Mouse (Mus musculus) urinary bladder, postnatal 25 days (tissue): ENCODE results near the gene Eif2ak4.
A peak's percentile ranks its signal among the peaks of the same experiment; 100 is the strongest.

Source experiments
- DNase-seq: peaks from one replicate; pipeline ENCODE4 v3.0.0; 2022; ENCODE audit warnings: low spot score

Eif2ak4 gene

GRCm38 (mm10) chr2:118465894-118466293 lies 77.5 kb downstream of the Eif2ak4 start:
- no peak for DNase-seq

DNA sequence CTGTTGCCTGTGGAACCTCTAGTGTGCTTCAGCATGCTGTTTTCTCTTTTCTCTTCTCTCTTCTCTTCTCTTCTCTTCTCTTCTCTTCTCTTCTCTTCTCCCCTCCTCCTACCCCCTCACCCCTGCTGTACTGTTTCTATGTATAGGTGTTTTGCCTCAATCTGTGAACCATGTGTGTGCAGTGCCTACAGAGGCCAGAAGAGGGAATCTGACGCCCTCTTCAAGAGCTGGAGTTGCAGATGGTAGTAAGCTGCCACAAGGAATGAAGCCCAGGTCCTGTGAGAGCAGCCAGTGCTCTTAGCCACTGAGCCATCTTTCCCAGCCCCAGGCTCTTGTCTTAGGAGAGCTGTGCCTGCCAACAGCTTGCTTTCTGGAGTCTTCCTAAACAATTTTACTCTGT lies 78.2 kb downstream of the Eif2ak4 start:
- no peak for DNase-seq

- DNase-seq, result no peak
These were observed 79.9 kb downstream of the Eif2ak4 start for GRCm38 (mm10) chr2:118468354-118468753.

- DNase-seq, result no peak
These were observed 90.6 kb downstream of the Eif2ak4 start for GRCm38 (mm10) chr2:118478833-118479549.

GRCm38 (mm10) chr2:118479550-118479909 lies 91.1 kb downstream of the Eif2ak4 start, which contains the start of gene Srp14:
Gene Srp14 (minus strand): TSS chr2:118479711.
- peak; percentile 88 for DNase-seq

DNA sequence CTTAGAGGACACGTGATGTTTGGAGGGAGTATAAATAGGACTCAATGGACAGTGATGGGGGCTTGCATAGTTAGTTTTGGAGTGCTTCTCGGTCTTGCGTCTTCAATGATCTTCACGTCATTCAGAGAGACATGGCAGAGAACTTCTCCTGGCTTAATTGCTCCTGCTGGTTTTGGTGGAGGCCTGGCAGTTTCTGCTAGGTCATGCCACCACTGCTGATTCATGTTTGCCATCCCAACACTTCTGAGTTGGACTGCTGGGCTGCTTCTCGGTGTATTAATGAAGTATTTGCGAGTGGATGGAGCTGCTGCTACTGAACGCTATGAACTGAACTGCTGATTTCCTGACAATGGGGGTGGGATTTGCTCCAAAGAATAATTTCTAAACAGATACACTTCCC lies 92.5 kb downstream of the Eif2ak4 start:
- DNase-seq, result no peak

DNA sequence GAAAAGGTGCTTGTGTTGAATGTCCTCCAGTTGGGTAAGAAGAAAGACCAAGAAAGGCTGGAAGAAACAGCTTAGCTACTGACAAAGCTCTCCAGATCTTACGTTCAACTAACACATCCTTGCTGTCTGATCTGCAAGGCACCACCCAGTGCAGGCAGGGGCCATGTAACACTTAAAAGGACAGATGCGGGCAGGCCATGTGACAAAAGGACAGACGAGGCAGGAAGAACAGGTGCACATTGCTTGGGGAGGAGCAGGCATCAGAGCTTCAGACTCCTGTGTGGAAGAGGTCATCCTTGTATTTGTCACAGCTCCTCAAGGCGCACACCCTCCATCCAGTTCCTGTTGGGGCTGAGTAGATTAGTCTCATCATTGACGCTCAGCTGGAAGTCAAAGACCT lies 94.6 kb downstream of the Eif2ak4 start:
- no peak for DNase-seq

DNA sequence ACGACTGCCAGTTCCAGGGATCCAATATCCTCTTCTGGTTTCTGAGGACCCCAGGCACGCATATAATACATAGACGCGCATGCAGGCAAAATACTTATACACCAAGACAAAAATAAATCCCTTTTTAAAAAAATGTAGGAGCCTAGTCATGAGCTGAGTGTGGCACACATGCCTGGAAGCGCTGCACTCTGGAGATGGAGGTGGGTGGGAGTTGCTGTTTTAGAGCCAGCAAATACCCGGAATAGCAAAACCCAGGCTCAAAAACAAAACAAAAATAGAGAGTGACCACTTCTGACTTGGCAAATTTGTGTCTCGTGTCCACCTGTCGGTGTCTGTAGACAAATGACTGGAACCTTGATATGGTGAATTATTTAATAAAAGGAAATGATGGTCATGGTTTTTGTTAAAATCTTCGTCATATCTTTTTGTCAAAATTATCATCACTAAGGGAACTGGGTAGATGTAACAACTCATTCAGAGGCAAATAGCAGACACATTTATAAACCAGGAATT lies 96.0 kb downstream of the Eif2ak4 start:
- no peak for DNase-seq

DNA sequence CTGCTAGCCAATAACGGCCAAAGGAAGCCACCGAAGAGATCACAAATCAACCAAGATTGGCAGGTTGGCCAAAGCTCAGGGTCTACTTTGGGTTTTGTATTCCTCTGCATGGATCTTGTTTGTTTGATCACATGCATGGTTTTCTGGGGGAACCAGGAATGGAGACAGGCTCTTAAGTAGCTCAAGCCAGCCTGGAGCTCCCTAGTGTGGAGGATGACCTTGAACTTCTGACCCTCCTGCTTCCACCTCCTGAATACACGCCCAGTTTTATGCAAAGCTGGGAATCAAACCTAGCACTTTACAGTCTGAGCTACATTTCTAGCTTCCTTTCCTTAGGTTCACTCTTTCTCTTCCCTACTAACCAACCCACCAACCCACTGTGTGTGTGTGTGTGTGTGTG lies 97.0 kb downstream of the Eif2ak4 start:
- no peak for DNase-seq

DNA sequence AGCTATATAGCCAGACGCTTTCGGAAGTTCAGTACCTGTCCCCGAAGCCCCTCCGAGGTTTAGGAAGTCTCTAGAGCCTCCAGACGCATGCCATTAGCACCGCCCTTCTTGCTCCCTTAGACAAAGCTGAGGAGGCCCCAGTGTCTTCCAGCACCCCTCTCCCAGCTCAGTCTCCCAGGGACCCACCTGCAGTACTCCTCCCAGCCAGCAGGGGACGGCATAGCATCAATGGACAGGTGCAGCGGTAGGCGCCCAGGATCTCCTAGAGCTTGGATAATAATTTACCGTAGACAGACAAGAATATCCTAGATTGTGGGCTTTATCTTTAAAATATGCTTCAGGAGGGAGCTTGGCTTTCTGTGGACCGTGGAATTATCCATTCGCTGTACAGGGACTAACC lies 98.5 kb downstream of the Eif2ak4 start:
- peak; percentile 88 for DNase-seq

GRCm38 (mm10) chr2:118487806-118488205 lies 99.4 kb downstream of the Eif2ak4 start:
- peak; percentile 23 for DNase-seq

GRCm38 (mm10) chr2:118490241-118491091 lies 102.0 kb downstream of the Eif2ak4 start:
- DNase-seq, result peak; percentile 64

DNA sequence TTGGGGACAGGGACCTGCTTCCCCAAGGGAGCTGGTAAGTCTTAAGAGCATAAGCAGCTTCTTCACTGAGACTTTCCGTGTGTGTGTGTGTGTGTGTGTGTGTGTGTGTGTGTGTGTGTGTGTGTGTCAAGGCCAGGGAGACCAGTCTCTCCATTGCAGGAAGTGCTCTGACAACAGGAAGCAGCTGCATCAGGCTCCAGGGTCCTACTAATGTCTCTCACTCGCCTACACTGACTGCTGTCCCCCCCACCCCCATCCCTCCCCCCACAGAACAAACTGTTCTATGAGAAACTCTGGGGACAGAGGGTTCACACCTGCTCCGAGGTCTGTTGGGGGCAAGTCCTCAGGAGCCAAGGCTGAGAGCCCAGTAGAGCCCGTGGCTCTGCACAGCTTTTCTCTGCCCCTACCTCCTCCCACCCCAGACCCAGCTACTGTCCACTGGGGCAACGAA lies 102.9 kb downstream of the Eif2ak4 start:
- DNase-seq, result no peak

- DNase-seq, result no peak
These were observed 103.5 kb downstream of the Eif2ak4 start for GRCm38 (mm10) chr2:118491741-118492395.

GRCm38 (mm10) chr2:118495024-118495423 lies 106.6 kb downstream of the Eif2ak4 start:
- DNase-seq, result no peak

GRCm38 (mm10) chr2:118497890-118498289 lies 109.5 kb downstream of the Eif2ak4 start:
- DNase-seq, result no peak

- DNase-seq, result no peak
These were observed 110.1 kb downstream of the Eif2ak4 start for GRCm38 (mm10) chr2:118498476-118498875.

- DNase-seq, result no peak
These were observed 110.9 kb downstream of the Eif2ak4 start for GRCm38 (mm10) chr2:118499135-118499961.

GRCm38 (mm10) chr2:118500191-118500590 lies 111.8 kb downstream of the Eif2ak4 start:
- DNase-seq, result no peak

- DNase-seq, result no peak
These were observed 118.7 kb downstream of the Eif2ak4 start for GRCm38 (mm10) chr2:118507126-118507525.

- DNase-seq, result no peak
These were observed 121.4 kb downstream of the Eif2ak4 start for GRCm38 (mm10) chr2:118509688-118510446.
